Mouse (Mus musculus) liver, embryonic 13.5 days (tissue): ENCODE results near the gene Btbd11. TPM values are rescaled to one million over a fixed set of nuclear protein-coding genes. Genes with fewer than 3 reads are reported as not detected.

Source experiments
- ATAC-seq: fragments of 200-750 bp; cut with Nextera tagmentation; 2 replicates; pipeline ENCODE4 v1.8.0; 2017; ENCODE audit warnings: low read depth, mild to moderate bottlenecking, moderate number of reproducible peaks, moderate library complexity
- DNase-seq: peaks from one replicate; pipeline ENCODE4 v3.0.0; 2022
- H3K27ac ChIP-seq: fragments of 300-500 bp; sonication (generic); 2 replicates; pipeline ENCODE4 v1.5.1; 2015; ENCODE audit warnings: moderate library complexity, mild to moderate bottlenecking, inconsistent platforms
- H3K27me3 ChIP-seq: fragments of 300-500 bp; sonication (generic); 2 replicates; pipeline ENCODE4 v1.6.1; 2015; ENCODE audit warnings: mild to moderate bottlenecking, inconsistent platforms
- H3K36me3 ChIP-seq: fragments of 300-500 bp; sonication (generic); 2 replicates; pipeline ENCODE4 v1.6.1; 2015; ENCODE audit warnings: mild to moderate bottlenecking, inconsistent platforms
- H3K4me1 ChIP-seq: fragments of 300-500 bp; sonication (generic); replicated peaks from 2 replicates; pipeline ENCODE4 v1.6.1; 2015; ENCODE audit warnings: inconsistent platforms
- H3K4me2 ChIP-seq: fragments of 300-500 bp; sonication (generic); 2 replicates; pipeline ENCODE4 v1.6.1; 2015; ENCODE audit warnings: inconsistent platforms, mild to moderate bottlenecking, moderate library complexity
- H3K4me3 ChIP-seq: fragments of 300-500 bp; sonication (generic); replicated peaks from 2 replicates; pipeline ENCODE4 v1.5.1; 2015; ENCODE audit warnings: mild to moderate bottlenecking, inconsistent platforms
- H3K9ac ChIP-seq: fragments of 300-500 bp; sonication (generic); 2 replicates; pipeline ENCODE4 v1.6.1; 2015; ENCODE audit warnings: mild to moderate bottlenecking, inconsistent platforms
- H3K9me3 ChIP-seq: fragments of 300-500 bp; sonication (generic); replicated peaks from 2 replicates; pipeline ENCODE4 v1.6.1; 2016; ENCODE audit warnings: inconsistent platforms
- WGBS: fragments of 180-500 bp; shearing (Covaris S2); methylation state at CpG from one replicate; pipeline ENCODE4 v1.1.7; 2015; ENCODE audit not compliant: insufficient replicate concordance; 5-methylcytosine and 5-hydroxymethylcytosine counted together
- polyA plus RNA-seq: library from polyadenylated mRNA; unstranded; fragments of >200 nt; fragmentation: Nextera tagmentation; extraction: Ambion mirVana; gene quantifications from 2 replicates; pipeline ENCODE4 v1.2.1, GENCODE M21; 2015

Btbd11 gene
- polyA plus RNA-seq, 1 experiment from 2014 or later: 0.20 TPM

- H3K9me3 ChIP-seq: no peaks in the 10 kb centered on the region
- H3K4me3 ChIP-seq: no peak overlapping the region
- H3K27ac ChIP-seq: no peak overlapping the region
- H3K36me3 ChIP-seq: no peaks in the 10 kb centered on the region
- no peak for DNase-seq
- H3K4me1 ChIP-seq: no peaks in the 10 kb centered on the region
- H3K27me3 ChIP-seq: no peaks in the 10 kb centered on the region
- H3K4me2 ChIP-seq: no peak overlapping the region
- no peak for ATAC-seq
- H3K9ac ChIP-seq: no peak overlapping the region
- 33% methylated on average over 2 of the region's 2 CpGs for WGBS
Observed at GRCm38 (mm10) chr10:85425756-85426155, 39.1 kb downstream of the Btbd11 start.

- WGBS: 68% methylated on average over 3 of the region's 3 CpGs
- no peak overlapping the region for H3K9ac ChIP-seq
- no peak overlapping the region for H3K27ac ChIP-seq
- no peaks in the 10 kb centered on the region for H3K36me3 ChIP-seq
- ATAC-seq: no peak
- H3K4me2 ChIP-seq: no peak overlapping the region
- no peaks in the 10 kb centered on the region for H3K9me3 ChIP-seq
- H3K27me3 ChIP-seq: no peaks in the 10 kb centered on the region
- DNase-seq: no peak
- H3K4me3 ChIP-seq: no peak overlapping the region
- H3K4me1 ChIP-seq: no peaks in the 10 kb centered on the region
Observed at GRCm38 (mm10) chr10:85437217-85437616, 50.6 kb downstream of the Btbd11 start.

GRCm38 (mm10) chr10:85443371-85443770 is 56.8 kb downstream of the Btbd11 start:
- Histone ChIP-seq H3K27ac (no peak overlapping the region), H3K9me3 (no peaks in the 10 kb centered on the region), H3K4me3 (no peak overlapping the region), H3K27me3 (no peaks in the 10 kb centered on the region), H3K4me1 (no peaks in the 10 kb centered on the region), H3K36me3 (no peaks in the 10 kb centered on the region), H3K9ac (no peak overlapping the region), H3K4me2 (no peak overlapping the region)
- ATAC-seq: no peak
- 66% methylated on average over 3 of the region's 3 CpGs for WGBS
- DNase-seq: no peak

GRCm38 (mm10) chr10:85445891-85446290 is 59.3 kb downstream of the Btbd11 start:
- no peaks in the 10 kb centered on the region for H3K4me1 ChIP-seq
- WGBS: 71% methylated on average over 3 of the region's 3 CpGs
- H3K27me3 ChIP-seq: no peaks in the 10 kb centered on the region
- H3K9me3 ChIP-seq: no peaks in the 10 kb centered on the region
- H3K27ac ChIP-seq: no peak overlapping the region
- H3K4me2 ChIP-seq: no peak overlapping the region
- no peak overlapping the region for H3K9ac ChIP-seq
- no peaks in the 10 kb centered on the region for H3K36me3 ChIP-seq
- H3K4me3 ChIP-seq: no peak overlapping the region
- no peak for ATAC-seq
- no peak for DNase-seq

- Histone ChIP-seq H3K9ac (no peak overlapping the region), H3K4me2 (no peak overlapping the region), H3K4me3 (no peak overlapping the region), H3K36me3 (no peaks in the 10 kb centered on the region), H3K9me3 (no peaks in the 10 kb centered on the region), H3K27ac (no peak overlapping the region), H3K4me1 (no peaks in the 10 kb centered on the region), H3K27me3 (no peaks in the 10 kb centered on the region)
- DNase-seq (no peak), ATAC-seq (no peak)
- 33% methylated on average over 1 of the region's 1 CpGs for WGBS
Observed at GRCm38 (mm10) chr10:85446700-85447099, 60.1 kb downstream of the Btbd11 start.

- DNase-seq (no peak), ATAC-seq (no peak)
- Histone ChIP-seq H3K4me1 (no peaks in the 10 kb centered on the region), H3K4me2 (no peak overlapping the region), H3K27me3 (no peaks in the 10 kb centered on the region), H3K4me3 (no peak overlapping the region), H3K27ac (no peak overlapping the region), H3K9ac (no peak overlapping the region), H3K9me3 (no peaks in the 10 kb centered on the region), H3K36me3 (no peaks in the 10 kb centered on the region)
- 43% methylated on average over 2 of the region's 2 CpGs for WGBS
Observed at GRCm38 (mm10) chr10:85447869-85448268, 61.3 kb downstream of the Btbd11 start.

- H3K36me3 ChIP-seq: no peaks in the 10 kb centered on the region
- WGBS: 37% methylated on average over 8 of the region's 8 CpGs
- no peak overlapping the region for H3K4me2 ChIP-seq
- no peaks in the 10 kb centered on the region for H3K4me1 ChIP-seq
- ATAC-seq (no peak), DNase-seq (no peak)
- H3K4me3 ChIP-seq: no peak overlapping the region
- H3K9me3 ChIP-seq: no peaks in the 10 kb centered on the region
- no peak overlapping the region for H3K9ac ChIP-seq
- no peaks in the 10 kb centered on the region for H3K27me3 ChIP-seq
- H3K27ac ChIP-seq: no peak overlapping the region
Observed at GRCm38 (mm10) chr10:85451629-85452368, 65.2 kb downstream of the Btbd11 start.

- DNase-seq: no peak
- Histone ChIP-seq H3K4me2 (no peak overlapping the region), H3K4me3 (no peak overlapping the region), H3K27ac (no peak overlapping the region), H3K27me3 (no peaks in the 10 kb centered on the region), H3K36me3 (no peaks in the 10 kb centered on the region), H3K9me3 (no peaks in the 10 kb centered on the region), H3K9ac (no peak overlapping the region), H3K4me1 (no peaks in the 10 kb centered on the region)
- no peak for ATAC-seq
- WGBS: 58% methylated on average over 2 of the region's 2 CpGs
Observed at GRCm38 (mm10) chr10:85453221-85453775, 66.7 kb downstream of the Btbd11 start.

- ATAC-seq: no peak
- H3K9ac ChIP-seq: no peak overlapping the region
- 42% methylated on average over 4 of the region's 4 CpGs for WGBS
Observed at GRCm38 (mm10) chr10:85455985-85456384, 69.4 kb downstream of the Btbd11 start.

GRCm38 (mm10) chr10:85458744-85459344 is 72.2 kb downstream of the Btbd11 start:
- ATAC-seq (no peak), DNase-seq (no peak)
- Histone ChIP-seq H3K9me3 (no peaks in the 10 kb centered on the region), H3K9ac (no peak overlapping the region), H3K27me3 (no peaks in the 10 kb centered on the region), H3K27ac (no peak overlapping the region), H3K36me3 (no peaks in the 10 kb centered on the region), H3K4me1 (no peaks in the 10 kb centered on the region), H3K4me3 (no peak overlapping the region), H3K4me2 (no peak overlapping the region)
- 52% methylated on average over 17 of the region's 17 CpGs for WGBS

More at GRCm38 (mm10) chr10:85455985-85456384, 69.4 kb downstream of the Btbd11 start:
- Histone ChIP-seq H3K27me3 (no peaks in the 10 kb centered on the region), H3K4me3 (no peak overlapping the region), H3K9me3 (no peaks in the 10 kb centered on the region), H3K4me2 (no peak overlapping the region), H3K4me1 (no peaks in the 10 kb centered on the region), H3K27ac (no peak overlapping the region), H3K36me3 (no peaks in the 10 kb centered on the region)
- DNase-seq: no peak

- Histone ChIP-seq H3K36me3 (no peaks in the 10 kb centered on the region), H3K27ac (no peak overlapping the region), H3K9me3 (no peaks in the 10 kb centered on the region), H3K4me3 (no peak overlapping the region), H3K27me3 (no peaks in the 10 kb centered on the region), H3K9ac (no peak overlapping the region), H3K4me2 (no peak overlapping the region), H3K4me1 (no peaks in the 10 kb centered on the region)
- WGBS: 75% methylated on average over 10 of the region's 10 CpGs
- ATAC-seq (no peak), DNase-seq (no peak)
Observed at GRCm38 (mm10) chr10:85460736-85461135, 74.1 kb downstream of the Btbd11 start.

GRCm38 (mm10) chr10:85464152-85464551 is 77.5 kb downstream of the Btbd11 start:
- Histone ChIP-seq H3K9me3 (no peaks in the 10 kb centered on the region), H3K9ac (no peak overlapping the region), H3K4me2 (no peak overlapping the region), H3K4me3 (no peak overlapping the region), H3K4me1 (no peaks in the 10 kb centered on the region), H3K36me3 (no peaks in the 10 kb centered on the region), H3K27me3 (no peaks in the 10 kb centered on the region), H3K27ac (no peak overlapping the region)
- 58% methylated on average over 6 of the region's 6 CpGs for WGBS
- no peak for ATAC-seq
- DNase-seq: no peak
